Mouse (Mus musculus) adrenal gland, adult 18-20 months (tissue): Measurements from ENCODE around the gene Zkscan8. TPM values are rescaled to one million over a fixed set of nuclear protein-coding genes. Genes with fewer than 3 reads are reported as not detected.

Experiments
- total RNA-seq, 2 experiments: library from RNA; stranded (reverse); gene quantifications; 1 replicate in 1 of 2; 2 replicates in 1 of 2; pipeline ENCODE4 v1.2.3; 2021

Gene Zkscan8
- total RNA-seq, 2 experiments from 2014 or later, result 13.5 to 15.6 TPM

Other genes starting within 250 kb of the Zkscan8 start
- not detected for gene Gpx5, start 238.4 kb downstream of the Zkscan8 start, total RNA-seq
- not detected for gene Gpx6, start 219.0 kb downstream of the Zkscan8 start, total RNA-seq
- not detected for gene Olfr1367, start 184.2 kb downstream of the Zkscan8 start, total RNA-seq
- gene Zscan12, start 168.3 kb downstream of the Zkscan8 start, total RNA-seq, result 1 to 10 TPM; 9.5 to 9.8 TPM
- gene Zkscan3, start 128.4 kb downstream of the Zkscan8 start, total RNA-seq, result 10 to 100 TPM; 61.1 to 72.4 TPM
- gene Pgbd1, start 90.1 kb downstream of the Zkscan8 start, total RNA-seq, result under 1 TPM; 0.36 to 0.45 TPM
- 10 to 100 TPM; 36.3 to 41.8 TPM for gene Zscan26, start 77.4 kb downstream of the Zkscan8 start, total RNA-seq
- 1 to 10 TPM in 1 of 2 experiments, under 1 TPM in 1; 0.76 to 1.5 TPM for gene Nkapl, start 62.6 kb downstream of the Zkscan8 start, total RNA-seq
- 1 to 10 TPM; 2.2 to 2.6 TPM for gene Zkscan4, start 52.2 kb downstream of the Zkscan8 start, total RNA-seq
- not detected for gene Gm10065, start 51.7 kb downstream of the Zkscan8 start, total RNA-seq
- gene AK157302, start 35.9 kb downstream of the Zkscan8 start, total RNA-seq, result 10 to 100 TPM; 13.8 to 16.2 TPM
- gene Gm11273, start 29.7 kb downstream of the Zkscan8 start, total RNA-seq, result 100 to 1,000 TPM in 1 of 2 experiments, 10 to 100 TPM in 1; 87.5 to 171 TPM
- gene Olfr1366, start 11.7 kb upstream of the Zkscan8 start, total RNA-seq, result not detected
- gene Olfr1535, start 28.8 kb upstream of the Zkscan8 start, total RNA-seq, result not detected
- not detected for gene Olfr1364, start 50.6 kb upstream of the Zkscan8 start, total RNA-seq
- gene Olfr1362, start 82.9 kb upstream of the Zkscan8 start, total RNA-seq, result not detected
- not detected for gene Olfr11, start 111.4 kb upstream of the Zkscan8 start, total RNA-seq
- not detected for gene Olfr1361, start 132.3 kb upstream of the Zkscan8 start, total RNA-seq
- not detected for gene Olfr1360, start 146.3 kb upstream of the Zkscan8 start, total RNA-seq
- gene Olfr1359, start 167.0 kb upstream of the Zkscan8 start, total RNA-seq, result not detected
- gene Hist1h2bl, start 185.0 kb upstream of the Zkscan8 start, total RNA-seq, result 10 to 100 TPM; 21.3 to 23.3 TPM
- 10 to 100 TPM; 21.4 to 30.6 TPM for gene Hist1h2ai, start 185.3 kb upstream of the Zkscan8 start, total RNA-seq
- gene Hist1h3h, start 186.5 kb upstream of the Zkscan8 start, total RNA-seq, result 10 to 100 TPM; 25.1 to 28.5 TPM
- gene Hist1h2bm, start 190.9 kb upstream of the Zkscan8 start, total RNA-seq, result 1 to 10 TPM; 5.2 to 5.8 TPM
- gene Hist1h4j, start 203.9 kb upstream of the Zkscan8 start, total RNA-seq, result 1 to 10 TPM; 5.4 TPM
- 10 to 100 TPM; 76.7 to 88.9 TPM for gene Hist1h4k, start 219.4 kb upstream of the Zkscan8 start, total RNA-seq
- 1 to 10 TPM; 7.9 to 8.1 TPM for gene Hist1h2ak, start 222.7 kb upstream of the Zkscan8 start, total RNA-seq
- 10 to 100 TPM; 11.4 to 15.3 TPM for gene Hist1h2bn, start 223.0 kb upstream of the Zkscan8 start, total RNA-seq
- 10 to 100 TPM in 1 of 2 experiments, 1 to 10 TPM in 1; 8.8 to 12.2 TPM for gene Hist1h1b, start 249.5 kb upstream of the Zkscan8 start, total RNA-seq